Mouse (Mus musculus) heart, adult 9 months (tissue): ENCODE measurements around the gene I830077J02Rik.
A peak's percentile ranks its signal among the peaks of the same experiment; 100 is the strongest.
"Not testable (repeated sequence)": the region's sequence is repeated elsewhere in the genome, so short reads cannot be mapped to it uniquely, and the experiment has no call there.

Experiments
- DNase-seq, 2 experiments: peaks; one replicate each; pipeline ENCODE4 v3.0.0; 2022; ENCODE audit warnings: low spot score in 2 of 2

Gene I830077J02Rik

GRCm38 (mm10) chr3:105918355-105918745 is 14.1 kb downstream of the I830077J02Rik start:
- DNase-seq, result no peak

GRCm38 (mm10) chr3:105917656-105918354 is 14.7 kb downstream of the I830077J02Rik start:
- DNase-seq, result no peak

GRCm38 (mm10) chr3:105916455-105916854 is 16.0 kb downstream of the I830077J02Rik start:
- not testable (repeated sequence) for DNase-seq

GRCm38 (mm10) chr3:105915281-105915680 is 17.2 kb downstream of the I830077J02Rik start:
- DNase-seq, result no peak

- DNase-seq, result no peak
These were observed 18.4 kb downstream of the I830077J02Rik start for GRCm38 (mm10) chr3:105913839-105914681.

GRCm38 (mm10) chr3:105912097-105912880 is 20.2 kb downstream of the I830077J02Rik start:
- DNase-seq, result no peak

- no peak for DNase-seq
These were observed 21.8 kb downstream of the I830077J02Rik start for GRCm38 (mm10) chr3:105910519-105911190.

- no peak for DNase-seq
These were observed 23.5 kb downstream of the I830077J02Rik start for GRCm38 (mm10) chr3:105908976-105909375.

GRCm38 (mm10) chr3:105907956-105908655 is 24.4 kb downstream of the I830077J02Rik start:
- DNase-seq, result no peak

- no peak for DNase-seq
These were observed 27.7 kb downstream of the I830077J02Rik start for GRCm38 (mm10) chr3:105904721-105905120.

GRCm38 (mm10) chr3:105904213-105904612 is 28.3 kb downstream of the I830077J02Rik start:
- DNase-seq, result no peak

GRCm38 (mm10) chr3:105901468-105901867 is 31.0 kb downstream of the I830077J02Rik start:
- DNase-seq, result no peak

- DNase-seq, result no peak
These were observed 31.7 kb downstream of the I830077J02Rik start for GRCm38 (mm10) chr3:105900716-105901115.

- DNase-seq, result no peak
These were observed 32.2 kb downstream of the I830077J02Rik start for GRCm38 (mm10) chr3:105900266-105900665.

GRCm38 (mm10) chr3:105899394-105900147 is 32.9 kb downstream of the I830077J02Rik start:
- peak; percentile 68 to 83 for DNase-seq

- peak in 1 of 2 experiments; percentile 51 for DNase-seq
These were observed 33.6 kb downstream of the I830077J02Rik start for GRCm38 (mm10) chr3:105898861-105899260.

GRCm38 (mm10) chr3:105898325-105898724 is 34.1 kb downstream of the I830077J02Rik start:
- DNase-seq, result peak; percentile 64 to 65

- DNase-seq, result no peak
These were observed 35.7 kb downstream of the I830077J02Rik start for GRCm38 (mm10) chr3:105896811-105897210.

GRCm38 (mm10) chr3:105894601-105895592 is 37.6 kb downstream of the I830077J02Rik start:
- peak; percentile 91 to 96 for DNase-seq
